Comparison of ENCODE assay signal across 11 mouse cellular contexts in genomic region chr5:133890728-133891127, GRCm38 (mm10).
"Had no signal": no experiment of that assay in that cellular context is flagged by ENCODE, and none has a peak within 500 bp of the region (broad histone marks: within the 10 kb centered on the region; RNA-seq: fewer than 3 reads in every experiment).

No protein-coding gene starts in this region.

- DNase-seq: kidney, postnatal 25 days; layer of hippocampus, adult 9-11 months; lung, adult 2 months; lung, postnatal 36 days; thymus, postnatal 4 days had no signal

- H3K4me1 ChIP-seq: liver, embryonic 15.5 days had no signal

- H3K36me3 ChIP-seq: limb, embryonic 10.5 days; liver, embryonic 15.5 days; midbrain, embryonic 13.5 days had no signal

- H3K9ac ChIP-seq: liver, embryonic 15.5 days; midbrain, embryonic 13.5 days had no signal

- H3K9me3 ChIP-seq: limb, embryonic 10.5 days; liver, embryonic 15.5 days; midbrain, embryonic 13.5 days had no signal

- ATAC-seq: lung, postnatal 0 days; midbrain, embryonic 13.5 days had no signal

- H3K27ac ChIP-seq: limb, embryonic 10.5 days; liver, embryonic 15.5 days; midbrain, embryonic 13.5 days; stomach, postnatal 0 days had no signal

- H3K4me3 ChIP-seq: limb, embryonic 10.5 days; liver, embryonic 15.5 days; midbrain, embryonic 13.5 days had no signal

- H3K27me3 ChIP-seq: liver, embryonic 15.5 days had no signal

- H3K4me2 ChIP-seq: liver, embryonic 11.5 days; liver, embryonic 15.5 days; midbrain, embryonic 13.5 days had no signal
